In genomic region chr7:122477118-122477517, GRCm38 (mm10) we compare ENCODE assay signal across 20 mouse cellular contexts.
DNase-seq lines count a peak whose midpoint lies in the region; ATAC-seq and TF ChIP-seq lines count a peak whose summit lies in the region.
"Had no signal": no experiment of that assay in that cellular context is flagged by ENCODE, and none has a peak within 500 bp of the region (broad histone marks: within the 10 kb centered on the region; RNA-seq: fewer than 3 reads in every experiment).

No protein-coding gene starts in this region.

- peak; percentile 37 for ATAC-seq in forebrain, embryonic 12.5 days (ENCODE audit: low FRiP score)
- peak; percentile 10; the same call in 1 of the 2 replicates for ATAC-seq in hindbrain, embryonic 14.5 days (ENCODE audit: low FRiP score)
- ATAC-seq in midbrain, embryonic 14.5 days (ENCODE audit: low FRiP score, low TSS enrichment), result 0 out of 2 replicates have a peak, but pooled peaks have one; percentile 32
- ATAC-seq in kidney, embryonic 16.5 days (ENCODE audit: low FRiP score, low TSS enrichment), result no peak

- H3K4me1 ChIP-seq in forebrain, embryonic 12.5 days, result peaks cover 27% of the 10 kb centered on the region
- H3K4me1 ChIP-seq in hindbrain, embryonic 14.5 days (replicated peaks; ENCODE audit: control insufficient read depth, insufficient read depth, low read length), result peaks cover 27% of the 10 kb centered on the region
- H3K4me1 ChIP-seq in midbrain, embryonic 14.5 days (ENCODE audit: control insufficient read depth, insufficient read depth, low read length), result peaks cover 26% of the 10 kb centered on the region
- H3K4me1 ChIP-seq in kidney, embryonic 16.5 days (ENCODE audit: insufficient read depth, low read length), result 0 out of 2 replicates have a peak, but pooled peaks cover 5% of the 10 kb centered on the region
- H3K4me1 ChIP-seq: heart, embryonic 13.5 days; stomach, embryonic 15.5 days had no signal

- intact Hi-C loops in left cerebral cortex, adult 2 months (cut with DNase I), result loop anchor here (5.0 kb wide), 1 partner anchor 90 kb away; no protein-coding TSS in a partner anchor

- no peaks in the 10 kb centered on the region for H3K27me3 ChIP-seq in forebrain, embryonic 12.5 days
- no peaks in the 10 kb centered on the region for H3K27me3 ChIP-seq in hindbrain, embryonic 14.5 days (ENCODE audit: control insufficient read depth, insufficient read depth, low read length)
- H3K27me3 ChIP-seq in midbrain, embryonic 14.5 days (ENCODE audit: control insufficient read depth, insufficient read depth, low read length), result no peaks in the 10 kb centered on the region
- no peaks in the 10 kb centered on the region for H3K27me3 ChIP-seq in kidney, embryonic 16.5 days (ENCODE audit: insufficient read depth, low read length)
- H3K27me3 ChIP-seq: CH12.LX; stomach, embryonic 15.5 days had no signal

- H3K9me3 ChIP-seq in forebrain, embryonic 12.5 days, result peaks cover 7% of the 10 kb centered on the region
- peaks cover 7% of the 10 kb centered on the region for H3K9me3 ChIP-seq in hindbrain, embryonic 14.5 days (ENCODE audit: control insufficient read depth, low read length)
- H3K9me3 ChIP-seq in midbrain, embryonic 14.5 days (ENCODE audit: control insufficient read depth, low read length), result peaks cover 8% of the 10 kb centered on the region
- H3K9me3 ChIP-seq in kidney, embryonic 16.5 days (ENCODE audit: low read length), result peaks cover 6% of the 10 kb centered on the region; the same call in 1 of the 2 replicates
- H3K9me3 ChIP-seq: stomach, embryonic 15.5 days had no signal

- no peak for DNase-seq in left cerebral cortex, adult 2 months (ENCODE audit: extremely low spot score in 1 of 2, low spot score in 2 of 2)
- DNase-seq in left cerebral cortex, adult 8-10 months (ENCODE audit: low spot score in 2 of 2), result no peak
- no peak for DNase-seq in hindbrain, embryonic 14.5 days (ENCODE audit: low spot score)
- DNase-seq in midbrain, embryonic 14.5 days, result peak; percentile 57
- DNase-seq in right cerebral cortex, postnatal 25 days, result no peak
- no peak for DNase-seq in cerebellum, postnatal 25 days
- DNase-seq: adrenal gland, adult 8-10 months; cerebellum, adult 8-10 months; heart, postnatal 4 days; kidney, adult 11 months; kidney, postnatal 25 days; lung, adult 2 months; lung, postnatal 36 days; thymus, adult 2 months had no signal

- H3K4me2 ChIP-seq in forebrain, embryonic 12.5 days, result peak overlapping the region; percentile 43; the same call in 1 of the 2 replicates
- H3K4me2 ChIP-seq in hindbrain, embryonic 14.5 days (replicated peaks), result no peak overlapping the region
- H3K4me2 ChIP-seq in midbrain, embryonic 14.5 days (ENCODE audit: low read length), result peak overlapping the region; percentile 39
- H3K4me2 ChIP-seq in kidney, embryonic 16.5 days (replicated peaks; ENCODE audit: low read depth, low read length), result no peak overlapping the region
- H3K4me2 ChIP-seq: embryonic facial prominence, embryonic 13.5 days; heart, embryonic 13.5 days; stomach, embryonic 15.5 days had no signal

- TF ChIP-seq CTCF in left cerebral cortex, adult 2 months (IDR thresholded peaks at IDR 0.05), result peak; percentile 22

- no peak overlapping the region for H3K9ac ChIP-seq in forebrain, embryonic 12.5 days
- no peak overlapping the region for H3K9ac ChIP-seq in hindbrain, embryonic 14.5 days
- H3K9ac ChIP-seq in midbrain, embryonic 14.5 days (replicated peaks; ENCODE audit: low read length), result no peak overlapping the region; the same call in 1 of the 2 replicates
- H3K9ac ChIP-seq in kidney, embryonic 16.5 days (replicated peaks; ENCODE audit: low read length), result no peak overlapping the region
- H3K9ac ChIP-seq: embryonic facial prominence, embryonic 13.5 days; heart, embryonic 13.5 days; stomach, embryonic 15.5 days had no signal

- 39% methylated on average over 6 of the region's 7 CpGs for WGBS in forebrain, embryonic 12.5 days
- 39% methylated on average over 7 of the region's 7 CpGs for WGBS in hindbrain, embryonic 14.5 days
- 34% methylated on average over 7 of the region's 7 CpGs for WGBS in midbrain, embryonic 14.5 days
- WGBS in kidney, embryonic 16.5 days, result 54% methylated on average over 7 of the region's 7 CpGs

- no peak overlapping the region for H3K27ac ChIP-seq in left cerebral cortex, adult 2 months
- H3K27ac ChIP-seq in forebrain, embryonic 12.5 days, result peak overlapping the region; percentile 88
- H3K27ac ChIP-seq in hindbrain, embryonic 14.5 days, result peak overlapping the region; percentile 82; the same call in 1 of the 2 replicates
- peak overlapping the region; percentile 87 for H3K27ac ChIP-seq in midbrain, embryonic 14.5 days (replicated peaks; ENCODE audit: low read depth, low read length)
- no peak overlapping the region for H3K27ac ChIP-seq in kidney, embryonic 16.5 days (ENCODE audit: low read length)
- H3K27ac ChIP-seq: embryonic facial prominence, embryonic 13.5 days; heart, embryonic 13.5 days; stomach, embryonic 15.5 days had no signal

- H3K4me3 ChIP-seq in left cerebral cortex, adult 2 months, result no peak overlapping the region
- H3K4me3 ChIP-seq in forebrain, embryonic 12.5 days (replicated peaks), result no peak overlapping the region
- no peak overlapping the region for H3K4me3 ChIP-seq in hindbrain, embryonic 14.5 days (replicated peaks; ENCODE audit: low read length)
- H3K4me3 ChIP-seq in midbrain, embryonic 14.5 days (replicated peaks; ENCODE audit: low read depth, low read length), result no peak overlapping the region
- no peak overlapping the region for H3K4me3 ChIP-seq in kidney, embryonic 16.5 days (ENCODE audit: low read length)
- H3K4me3 ChIP-seq: embryonic facial prominence, embryonic 13.5 days; heart, embryonic 13.5 days; stomach, embryonic 15.5 days had no signal

- H3K36me3 ChIP-seq in forebrain, embryonic 12.5 days (replicated peaks), result no peaks in the 10 kb centered on the region
- no peaks in the 10 kb centered on the region for H3K36me3 ChIP-seq in hindbrain, embryonic 14.5 days (replicated peaks; ENCODE audit: control insufficient read depth, insufficient read depth)
- no peaks in the 10 kb centered on the region for H3K36me3 ChIP-seq in midbrain, embryonic 14.5 days (ENCODE audit: control insufficient read depth, insufficient read depth, low read length)
- no peaks in the 10 kb centered on the region for H3K36me3 ChIP-seq in kidney, embryonic 16.5 days (ENCODE audit: insufficient read depth, low read length)
- H3K36me3 ChIP-seq: embryonic facial prominence, embryonic 13.5 days; heart, embryonic 13.5 days; stomach, embryonic 15.5 days had no signal

Comparison
In these comparisons a context has a peak if more than half of its experiments do, and no peak if none do; other contexts are left out.
1. H3K27ac ChIP-seq: peak in forebrain, embryonic 12.5 days (single experiment), hindbrain, embryonic 14.5 days (single experiment) and midbrain, embryonic 14.5 days (single experiment); none in left cerebral cortex, adult 2 months (single experiment) and kidney, embryonic 16.5 days (single experiment).
2. H3K4me2 ChIP-seq: peak in forebrain, embryonic 12.5 days (single experiment) and midbrain, embryonic 14.5 days (single experiment); none in hindbrain, embryonic 14.5 days (single experiment) and kidney, embryonic 16.5 days (single experiment).